Mouse (Mus musculus): Measurements from ENCODE around the gene Gm45233.

DNA sequence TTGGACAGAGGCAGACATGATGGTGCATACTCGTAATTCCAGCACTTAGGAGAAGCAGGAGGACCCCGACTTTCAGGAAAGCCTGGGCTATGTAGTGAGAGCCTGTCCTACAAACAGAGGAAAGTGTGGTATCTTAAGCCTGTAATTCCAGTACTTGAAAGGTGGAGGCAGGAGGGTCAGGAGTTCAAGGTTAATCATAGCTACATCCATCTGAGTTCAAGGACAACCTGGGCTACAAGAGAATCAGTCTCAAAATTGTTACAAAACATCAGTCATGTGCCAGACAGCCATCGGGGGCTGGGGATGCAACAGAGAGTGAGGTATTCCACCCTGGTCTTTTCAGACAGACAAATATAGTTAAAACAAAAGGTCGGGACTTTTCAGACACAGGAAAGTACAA is 11.0 kb upstream of the Gm45233 start:
- TF ChIP-seq POLR2A (IDR thresholded peaks at IDR 0.05; ENCODE audit: borderline replicate concordance, control insufficient read depth, low read depth, low read length) = no peak
- no peak for TF ChIP-seq CTCF (IDR thresholded peaks at IDR 0.05; ENCODE audit: control insufficient read depth, insufficient read depth, low read length)

Data from bone marrow, adult 2 months (tissue).